Mouse (Mus musculus) spleen, adult 12 weeks (tissue): Measurements from ENCODE around the gene Zbtb12.
"Not testable (repeated sequence)": the region's sequence is repeated elsewhere in the genome, so short reads cannot be mapped to it uniquely, and the experiment has no call there.

Experiments
- DNase-seq: peaks from one replicate; pipeline ENCODE4 v3.0.0; 2022; ENCODE audit warnings: low spot score

Gene Zbtb12

DNA sequence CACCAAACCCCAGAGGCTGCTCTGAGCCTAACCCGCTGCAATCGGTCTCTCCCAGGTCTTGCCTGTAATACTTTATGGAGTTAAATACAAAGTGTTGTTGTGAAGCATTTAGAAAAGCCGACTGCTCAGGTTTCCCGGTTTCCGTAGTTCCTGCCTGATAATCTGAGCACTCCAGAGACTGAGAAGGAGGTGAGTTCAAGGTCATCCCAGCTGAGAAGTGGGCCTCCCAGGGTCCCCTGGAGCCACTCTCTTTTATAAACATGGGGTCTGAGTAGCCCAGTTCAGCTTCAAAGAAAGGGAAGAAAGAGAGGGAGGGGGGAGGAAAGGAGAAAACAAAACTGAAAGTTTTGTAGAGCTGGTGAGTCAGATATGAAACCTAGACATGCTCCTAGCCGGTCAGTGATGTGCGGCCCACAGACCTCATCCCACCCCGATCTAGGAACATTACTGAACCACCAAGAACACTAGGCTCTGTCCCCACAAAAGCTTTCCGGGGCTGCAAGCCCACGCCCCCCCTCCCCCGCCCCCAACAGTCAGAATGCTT is at the start of gene Zbtb12:
Zbtb12 (plus strand) TSS at position 148 of the 544 bp plus-strand sequence.
- DNase-seq: no peak

DNA sequence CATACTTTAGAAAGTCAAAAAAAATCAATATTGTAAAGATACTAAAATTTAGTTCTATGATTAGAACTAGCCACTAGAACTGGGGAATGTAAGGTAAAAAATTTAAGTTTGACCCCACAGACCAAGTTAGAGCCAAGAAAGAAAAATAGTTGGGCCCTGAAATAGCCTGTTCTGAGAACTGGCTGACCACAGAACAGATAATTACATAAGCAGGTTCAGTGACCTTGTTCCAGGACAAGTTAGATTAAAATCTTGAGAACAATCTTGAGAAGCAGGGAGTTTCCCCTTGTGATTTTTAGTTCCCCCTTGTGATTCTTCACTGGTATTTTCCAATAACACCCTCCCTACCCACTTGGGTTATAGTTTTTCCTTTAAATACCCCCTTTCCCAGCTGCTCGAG is 48.5 kb upstream of the Zbtb12 start:
- not testable (repeated sequence) for DNase-seq

DNA sequence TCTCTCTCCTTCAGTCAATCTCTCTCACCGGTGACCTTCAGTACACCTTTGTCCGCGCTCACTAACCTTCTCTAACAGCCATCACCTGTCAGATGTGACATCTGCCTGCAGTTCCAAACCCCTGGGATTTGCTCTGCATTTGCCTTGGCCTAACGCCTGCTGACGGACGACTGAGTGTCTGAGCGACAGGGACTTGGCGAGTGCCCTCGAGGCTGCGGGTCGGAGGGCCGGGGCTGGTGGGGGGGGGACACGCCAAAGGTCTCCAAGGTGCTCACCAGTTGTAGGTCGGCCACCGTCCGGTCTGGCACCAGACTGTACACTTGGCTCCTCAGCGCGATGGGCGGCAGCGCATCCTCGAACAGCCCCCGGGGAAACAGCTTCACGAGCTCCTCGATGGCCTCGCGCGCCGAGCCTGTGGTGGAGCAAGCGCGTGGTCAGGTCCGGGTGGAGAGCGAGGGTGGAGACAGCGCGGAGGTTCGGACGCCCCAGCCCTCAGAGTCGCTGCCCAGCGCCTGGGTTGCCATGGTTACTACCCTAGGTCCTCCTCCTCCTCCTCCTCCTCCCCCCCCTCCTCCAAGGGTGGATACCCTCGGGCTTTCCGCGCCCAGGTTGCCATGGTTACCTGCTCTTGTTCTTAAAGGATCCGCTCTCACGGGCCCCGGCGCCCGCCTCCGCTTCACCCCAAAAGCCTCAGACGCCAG is 43.0 kb upstream of the Zbtb12 start:
- DNase-seq: no peak

DNA sequence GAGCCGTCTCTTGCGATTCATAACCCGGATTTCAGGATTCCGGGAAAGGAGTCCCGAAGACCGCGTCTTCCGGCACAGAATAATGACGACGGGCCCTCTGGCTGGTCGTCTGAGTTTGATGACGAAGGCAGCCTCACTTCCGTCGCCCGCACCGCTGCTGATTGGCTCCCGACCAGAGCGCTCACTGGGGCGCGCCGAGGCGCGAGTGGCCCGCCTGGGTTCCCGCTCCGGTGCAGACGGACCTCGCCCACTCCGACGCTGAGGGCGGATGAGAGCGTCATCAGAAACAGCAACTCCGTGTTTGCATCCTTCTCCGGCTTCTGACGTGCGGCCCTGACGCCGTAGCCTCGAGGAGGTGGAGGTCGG is 42.4 kb upstream of the Zbtb12 start, which contains the start of the genes Stk19 and Dxo:
Stk19 (minus strand) TSS at position 90 of the 366 bp plus-strand sequence.
Dxo (plus strand) TSS at position 164 of the 366 bp plus-strand sequence.
- peak; percentile 89 for DNase-seq

DNA sequence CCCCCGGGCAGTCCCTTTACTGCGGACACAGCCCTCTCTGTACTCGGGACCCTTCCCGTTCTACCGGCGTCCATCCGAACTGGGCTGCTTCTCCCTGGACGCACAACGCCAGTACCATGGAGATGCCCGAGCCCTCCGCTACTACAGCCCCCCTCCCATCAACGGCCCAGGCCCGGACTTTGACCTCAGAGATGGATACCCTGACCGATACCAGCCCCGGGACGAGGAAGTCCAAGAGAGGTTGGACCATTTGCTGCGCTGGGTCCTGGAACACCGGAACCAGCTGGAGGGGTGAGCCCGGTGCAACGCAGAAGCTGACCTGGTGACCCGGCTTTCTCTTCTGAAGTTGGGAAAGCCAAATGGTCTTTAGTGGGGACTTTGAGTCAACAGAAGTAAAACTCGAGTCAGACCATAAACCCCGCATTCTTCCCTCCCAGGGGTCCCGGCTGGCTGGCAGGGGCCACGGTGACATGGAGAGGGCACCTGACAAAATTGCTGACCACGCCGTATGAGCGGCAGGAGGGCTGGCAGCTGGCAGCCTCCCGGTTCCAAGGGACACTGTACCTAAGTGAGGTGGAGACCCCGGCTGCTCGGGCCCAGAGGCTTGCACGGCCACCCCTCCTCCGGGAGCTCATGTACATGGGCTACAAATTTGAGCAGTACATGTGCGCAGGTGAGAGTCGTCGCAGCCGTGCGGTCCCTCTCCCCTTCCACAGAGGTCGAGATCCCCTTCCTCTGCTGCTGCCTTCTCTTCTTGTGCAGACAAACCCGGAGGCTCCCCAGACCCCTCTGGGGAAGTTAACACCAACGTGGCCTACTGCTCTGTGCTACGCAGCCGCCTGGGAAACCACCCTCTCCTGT is 41.6 kb upstream of the Zbtb12 start:
- DNase-seq: no peak

DNA sequence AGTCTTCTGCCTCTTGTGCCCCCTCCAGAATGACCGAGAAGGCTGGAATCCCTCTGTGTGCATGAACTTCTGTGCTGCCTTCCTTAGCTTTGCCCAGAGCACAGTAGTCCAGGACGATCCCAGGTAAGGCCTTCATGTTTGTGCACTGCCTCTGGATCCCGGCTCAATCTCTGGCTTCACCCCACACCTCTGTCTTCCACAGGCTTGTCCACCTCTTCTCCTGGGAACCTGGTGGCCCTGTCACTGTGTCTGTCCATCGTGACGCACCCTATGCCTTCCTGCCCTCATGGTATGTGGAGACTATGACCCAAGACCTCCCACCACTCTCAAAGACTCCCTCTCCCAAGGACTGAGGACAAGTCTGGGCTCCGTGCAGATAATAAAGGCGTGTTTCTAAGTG is 40.5 kb upstream of the Zbtb12 start:
- DNase-seq: no peak

DNA sequence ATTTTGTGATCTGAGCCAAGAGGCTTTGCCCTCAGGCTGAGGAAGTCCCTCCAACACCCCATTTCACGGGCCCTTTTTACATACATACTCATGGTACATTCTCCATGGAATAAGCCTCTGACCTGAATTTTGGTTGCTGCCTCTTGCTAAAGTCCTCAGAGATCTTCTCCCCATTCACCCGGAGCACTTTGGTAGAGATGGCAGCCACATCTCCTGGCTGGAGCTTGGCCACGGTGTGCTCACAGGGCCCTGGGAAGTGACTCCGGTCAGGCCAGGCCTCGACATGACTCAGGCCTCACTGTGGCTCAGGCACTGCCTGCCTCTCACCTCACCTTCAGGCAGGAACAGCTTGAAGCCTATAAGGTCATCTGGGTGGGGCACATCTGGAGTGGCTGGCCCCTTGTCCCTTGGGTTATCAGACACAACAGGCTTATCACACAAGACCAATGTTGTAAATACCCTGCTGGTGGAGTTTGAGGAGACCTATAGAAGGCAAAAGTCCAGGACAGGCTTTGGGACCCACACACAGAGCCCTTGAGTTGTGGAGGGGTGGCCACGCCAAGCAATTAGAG is 38.5 kb upstream of the Zbtb12 start:
- DNase-seq: no peak

DNA sequence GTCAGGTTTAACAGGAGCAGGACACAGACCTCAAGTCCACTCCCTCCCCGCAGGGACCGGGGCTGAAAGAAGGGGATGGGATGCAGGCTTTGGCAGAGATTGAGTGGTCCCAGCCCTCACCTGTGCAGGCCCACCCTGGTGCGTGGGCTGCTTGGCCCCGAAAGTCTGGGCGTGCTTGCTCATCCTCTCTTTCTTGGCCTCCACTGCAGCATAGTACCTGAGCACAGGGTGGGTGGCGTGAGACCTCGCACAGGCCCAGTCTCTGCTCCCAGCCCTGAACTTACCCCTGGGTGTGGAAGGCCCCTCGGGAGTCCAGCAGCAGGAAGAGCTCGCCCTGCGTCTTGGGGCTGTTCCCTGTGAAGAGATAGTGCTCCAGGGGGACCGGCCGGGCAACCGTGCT is 34.4 kb upstream of the Zbtb12 start:
- DNase-seq: no peak

DNA sequence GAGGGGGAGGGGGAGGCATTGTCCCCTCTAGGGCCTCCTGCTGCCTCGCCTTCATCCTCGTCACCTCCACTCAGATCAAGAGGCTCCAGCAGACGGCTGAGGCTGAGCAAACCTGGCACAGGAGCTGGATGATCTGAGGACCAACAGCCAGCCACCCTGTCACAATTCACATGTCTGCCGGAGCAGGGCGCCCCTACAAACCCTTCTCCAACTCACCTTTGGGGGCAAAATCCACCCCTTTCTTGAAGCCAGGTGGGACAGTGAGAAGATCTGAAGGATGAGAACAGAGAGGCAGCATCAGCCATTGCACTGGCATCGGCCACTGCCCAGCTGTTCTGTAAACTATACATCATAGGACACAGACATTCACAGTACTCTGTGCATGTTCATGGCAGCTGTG is 32.1 kb upstream of the Zbtb12 start:
- no peak for DNase-seq

DNA sequence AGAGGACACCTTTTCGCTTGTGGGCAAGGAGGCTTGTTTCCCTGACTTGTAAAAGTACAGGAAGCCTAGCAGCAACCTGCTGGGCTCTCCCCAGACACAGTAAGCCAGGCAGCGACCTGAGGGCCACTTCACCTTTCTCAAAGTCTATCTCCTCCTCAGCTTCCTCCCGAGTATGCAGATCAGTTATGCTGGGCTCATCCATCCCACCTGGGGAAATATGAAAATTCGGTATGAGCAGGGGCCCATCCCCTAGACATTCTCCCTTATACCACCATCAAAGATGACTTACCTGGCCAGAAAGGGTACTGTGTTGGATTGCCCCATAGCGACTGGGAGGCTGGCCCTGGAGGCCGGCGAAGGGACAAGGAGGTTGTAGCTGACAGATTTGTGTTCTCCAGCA is 31.7 kb upstream of the Zbtb12 start:
- no peak for DNase-seq

DNA sequence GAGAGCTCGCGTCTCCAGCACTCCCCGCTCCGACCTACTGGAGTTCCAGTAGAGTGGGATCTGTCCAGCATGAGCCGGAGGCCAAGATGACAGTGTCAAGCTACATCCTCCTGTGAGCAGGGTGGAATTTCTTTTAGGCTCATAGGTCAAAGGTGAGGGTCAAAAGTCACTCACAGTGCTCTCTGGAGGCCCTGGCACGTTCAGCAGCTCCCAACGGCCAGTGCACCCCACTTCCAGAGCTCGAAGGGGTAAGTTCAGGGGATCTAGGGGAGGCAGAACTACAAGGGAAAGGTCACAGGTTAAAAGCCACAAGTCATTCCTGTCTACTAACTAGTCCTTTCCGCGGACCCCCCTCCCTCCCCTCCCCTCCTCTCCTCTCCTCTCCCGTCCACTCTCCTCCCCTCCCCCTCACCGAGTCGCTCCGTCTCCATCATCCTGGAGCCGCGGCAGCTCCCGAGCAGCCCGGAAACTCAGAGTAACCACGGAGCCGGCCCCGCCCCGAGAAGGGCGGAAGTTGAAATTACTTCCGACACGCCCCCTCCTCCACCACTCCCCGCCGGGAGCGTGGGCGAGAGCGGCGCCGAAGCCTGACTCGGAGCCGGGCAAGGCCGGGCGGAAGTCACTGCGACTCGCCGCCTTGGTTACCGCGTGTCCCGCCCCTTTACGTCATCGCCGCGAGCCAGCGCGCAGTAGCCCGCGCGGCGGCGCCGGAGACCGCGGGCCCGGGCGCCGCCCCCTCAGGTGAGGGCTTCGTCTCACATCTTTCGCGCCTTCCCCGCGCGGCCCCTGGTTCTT is 29.4 kb upstream of the Zbtb12 start, which contains the start of the genes Skiv2l and Nelfe:
Skiv2l (minus strand) TSS at position 489 of the 795 bp plus-strand sequence.
Nelfe (plus strand) TSS at position 670 of the 795 bp plus-strand sequence.
- peak; percentile 97 for DNase-seq

DNA sequence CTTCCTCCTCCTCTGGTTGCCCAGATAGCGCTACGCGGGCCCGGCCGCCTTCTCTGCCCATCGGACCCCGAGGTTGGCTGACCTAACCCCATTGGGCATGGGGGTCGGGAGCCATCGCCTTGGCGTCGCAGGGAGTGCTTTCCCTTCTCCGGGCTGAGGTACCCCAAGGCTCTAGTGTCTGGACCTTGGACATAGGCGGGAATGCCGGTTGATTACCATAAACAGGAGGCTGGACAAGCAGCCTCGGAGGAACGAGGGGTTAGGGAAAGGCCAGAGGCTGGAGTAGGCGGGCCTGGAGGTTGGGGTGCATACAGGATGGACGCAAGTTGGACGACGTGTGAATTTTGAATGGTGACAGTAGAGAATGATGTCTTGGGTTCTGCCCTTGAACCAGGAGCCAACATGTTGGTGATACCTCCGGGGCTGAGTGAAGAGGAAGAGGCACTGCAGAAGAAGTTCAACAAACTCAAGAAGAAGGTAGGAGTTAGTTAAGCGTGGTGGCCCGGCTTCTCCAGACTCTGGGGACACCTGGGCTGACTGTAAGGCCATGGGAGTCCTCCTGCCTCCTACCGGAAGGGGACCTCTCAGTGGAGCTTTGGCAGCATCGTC is 28.7 kb upstream of the Zbtb12 start:
- no peak for DNase-seq

DNA sequence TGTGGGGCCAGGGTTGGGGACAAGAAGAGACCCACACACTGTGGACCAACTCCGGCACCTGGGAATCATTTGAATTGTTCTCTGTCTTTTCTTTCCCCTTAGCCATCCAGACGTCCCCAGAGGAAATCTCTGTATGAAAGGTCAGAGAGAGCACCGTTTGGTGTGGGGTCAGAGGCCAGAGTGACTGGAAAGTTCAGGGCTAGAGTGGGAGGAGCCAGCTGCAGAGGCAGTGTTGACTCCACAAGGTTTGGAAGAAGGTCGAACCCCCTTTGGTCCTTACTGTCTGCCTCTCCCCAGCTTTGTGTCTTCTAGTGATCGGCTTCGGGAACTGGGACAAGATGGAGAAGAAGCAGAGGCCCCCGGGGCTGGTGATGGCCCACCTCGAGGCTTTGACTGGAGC is 25.8 kb upstream of the Zbtb12 start:
- no peak for DNase-seq

DNA sequence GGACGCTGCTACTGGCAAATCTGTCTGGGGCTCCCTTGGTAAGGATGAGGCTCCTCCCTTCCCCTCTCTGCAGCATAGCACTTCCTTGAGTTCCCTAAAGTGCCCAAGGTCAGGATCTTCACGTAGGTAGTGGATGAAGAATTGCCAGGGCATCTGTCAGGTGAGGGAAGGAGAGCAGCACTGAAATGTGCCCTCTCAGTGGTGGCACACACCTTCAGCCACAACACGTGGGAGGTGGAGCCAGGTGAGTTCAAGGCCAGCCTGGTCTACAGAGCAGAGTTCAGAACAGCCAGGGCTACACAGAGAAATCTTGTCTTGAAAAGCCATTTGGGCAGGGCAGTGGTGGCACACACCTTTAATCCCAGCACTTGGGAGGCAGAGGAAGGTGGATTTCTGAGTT is 24.5 kb upstream of the Zbtb12 start:
- DNase-seq: no peak

DNA sequence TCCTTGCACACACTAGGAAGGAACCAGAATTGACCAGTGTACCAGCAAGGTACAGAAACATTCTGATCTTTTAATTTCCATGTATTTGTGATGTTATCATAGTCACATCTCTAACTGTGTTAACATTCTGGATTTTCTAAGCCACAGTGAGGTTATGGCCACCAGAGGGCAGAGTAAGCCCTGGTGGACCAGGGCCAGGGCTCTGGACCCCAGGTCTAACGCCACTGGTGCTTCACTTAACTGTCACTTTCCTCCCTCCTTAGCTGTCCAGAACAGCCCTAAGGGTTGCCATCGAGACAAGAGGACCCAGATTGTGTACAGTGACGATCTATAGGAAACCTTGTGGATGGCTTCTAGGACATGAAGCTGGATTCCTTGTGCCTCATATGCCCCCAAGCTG is 23.5 kb upstream of the Zbtb12 start:
- DNase-seq: no peak

DNA sequence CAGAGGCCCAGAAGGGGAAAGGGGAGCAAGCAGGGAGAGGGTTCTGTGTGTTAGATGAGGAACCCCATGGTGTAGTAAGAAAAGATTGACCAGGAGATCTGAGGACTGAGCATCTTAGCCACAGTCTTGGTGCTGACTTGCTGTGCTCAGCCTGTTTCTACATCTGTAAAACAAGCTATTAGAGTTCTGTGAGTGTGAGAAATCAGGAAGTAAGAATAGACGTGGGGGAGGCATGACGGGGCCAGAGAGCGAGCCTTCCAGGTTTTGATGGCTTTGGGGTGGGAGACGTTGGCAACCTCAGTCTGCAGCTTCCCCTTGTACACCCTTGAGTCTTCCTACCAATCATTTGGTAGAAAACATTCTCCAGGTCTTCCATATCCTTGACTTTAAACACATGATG is 20.6 kb upstream of the Zbtb12 start:
- no peak for DNase-seq

DNA sequence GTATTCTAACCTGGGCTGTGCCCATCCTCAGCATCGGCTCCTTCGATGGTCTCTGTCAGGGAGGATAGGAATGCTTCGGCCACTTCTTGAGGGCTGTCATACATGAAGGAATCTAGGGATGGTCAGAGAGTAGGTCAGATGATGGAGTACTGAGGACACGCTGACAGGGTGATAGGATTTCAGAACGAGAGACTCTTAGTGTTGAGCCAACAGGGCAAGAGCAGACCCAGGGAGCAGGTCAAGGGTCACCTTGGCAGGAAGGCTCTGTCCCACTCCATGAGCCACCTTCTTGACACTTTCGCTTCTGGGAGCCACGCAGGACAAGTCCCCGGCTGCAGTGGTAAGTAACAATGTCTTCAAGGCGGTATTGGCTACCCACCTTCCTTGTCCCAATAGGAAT is 18.8 kb upstream of the Zbtb12 start:
- DNase-seq: no peak

DNA sequence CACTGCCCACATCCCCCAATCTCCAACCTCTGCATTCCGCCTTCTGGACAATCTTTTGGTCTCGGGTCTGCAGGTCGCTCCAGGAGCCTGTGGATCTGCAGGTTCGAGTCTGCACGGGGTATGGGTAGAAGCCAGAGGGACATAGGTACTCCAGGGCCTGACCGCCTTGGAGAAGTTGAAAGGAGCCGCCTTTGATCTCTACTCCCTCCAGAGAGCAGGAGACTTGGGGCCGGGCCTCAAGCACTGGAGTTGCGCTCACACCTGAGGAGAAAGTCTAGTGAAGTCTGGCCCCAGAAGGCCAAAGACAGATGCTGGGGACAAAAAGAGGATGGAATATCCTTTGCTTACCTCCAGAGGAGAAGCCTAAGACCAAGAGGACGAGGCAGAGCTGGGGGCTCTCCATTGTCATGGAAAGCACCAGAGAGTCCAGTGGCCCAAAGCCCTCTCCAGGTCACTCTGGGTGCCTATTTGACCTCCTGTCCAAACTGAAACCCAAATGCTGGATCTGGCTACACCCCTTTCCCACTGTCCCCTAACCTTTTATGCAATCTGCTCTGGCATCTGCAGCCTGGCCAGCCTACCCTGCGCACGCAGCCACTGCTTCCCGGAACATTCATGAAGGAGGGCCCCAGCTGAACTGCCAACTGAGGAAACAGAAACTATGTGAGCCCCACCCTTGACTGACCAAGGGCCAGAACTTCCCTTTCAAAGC is 17.4 kb upstream of the Zbtb12 start:
- no peak for DNase-seq

DNA sequence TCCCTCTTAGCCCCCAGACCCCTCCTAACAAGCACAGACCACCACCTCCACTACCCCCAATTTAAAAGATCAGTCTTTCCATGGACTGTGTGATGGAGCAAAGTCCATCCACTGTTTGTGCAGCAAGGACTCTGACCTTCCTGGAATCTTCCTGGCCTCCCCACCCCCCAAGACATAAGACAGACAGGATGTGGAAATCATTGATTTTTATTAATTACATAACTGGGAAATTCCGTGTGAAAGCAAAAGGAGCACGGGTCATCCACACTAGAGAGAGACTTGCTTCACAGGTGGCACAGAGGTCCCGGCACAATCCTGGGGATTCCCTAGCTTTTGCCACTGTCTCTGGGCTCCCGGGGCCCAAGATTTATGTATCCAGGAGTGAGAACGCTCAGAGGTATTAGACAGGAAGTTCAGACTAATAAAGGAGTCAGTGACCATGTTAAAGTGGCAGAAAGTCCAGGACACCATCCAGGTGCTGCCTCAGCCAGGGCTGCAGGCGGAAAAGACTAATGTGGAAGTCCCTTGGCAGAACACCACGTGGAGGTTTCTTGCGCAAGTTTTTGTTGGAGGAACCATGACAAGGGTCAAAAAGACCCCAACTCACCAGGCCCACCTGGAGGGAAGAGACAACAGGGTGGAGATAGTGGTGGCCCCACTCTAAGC is 16.7 kb upstream of the Zbtb12 start, which contains the start of gene Cfb:
Cfb (minus strand) TSS at position 103 of the 666 bp plus-strand sequence.
- no peak for DNase-seq

DNA sequence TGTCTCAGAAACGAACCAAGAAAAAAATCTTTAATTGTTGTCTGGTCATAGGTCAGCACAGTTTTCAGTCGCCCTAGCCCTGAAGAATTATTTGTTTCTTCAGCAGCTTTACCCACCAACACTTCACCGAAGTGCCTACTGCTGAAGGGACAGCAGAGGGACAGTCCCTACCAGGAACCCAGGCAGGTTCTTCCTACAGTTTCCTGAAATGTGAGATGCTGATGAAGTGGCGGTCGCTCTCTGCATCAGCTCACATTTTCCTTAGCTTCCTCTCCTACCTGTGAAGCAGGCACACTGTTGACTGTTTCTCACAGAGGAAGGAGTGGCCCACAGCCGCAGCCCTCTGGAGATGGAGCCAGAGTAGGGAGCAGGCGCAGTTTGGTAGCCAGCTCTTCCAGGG is 13.3 kb upstream of the Zbtb12 start:
- no peak for DNase-seq
